Mouse (Mus musculus) limb, embryonic 14.5 days (tissue): ENCODE data around the gene Gm21083. TPM values are rescaled to one million over a fixed set of nuclear protein-coding genes. Genes with fewer than 3 reads are reported as not detected.

Source experiments
- polyA plus RNA-seq, 2 experiments: library from polyadenylated mRNA; depleted of rRNA in 1 of 2; stranded (reverse) in 1 of 2; unstranded in 1 of 2; fragments of >200 nt; fragmentation: Nextera tagmentation in 1 of 2; extraction: Ambion mirVana in 1 of 2; gene quantifications; 2 replicates each; pipeline versions ENCODE4 v1.2.1 to v1.2.3; 2012 to 2014

Gene Gm21083
- polyA plus RNA-seq, 2 experiments: 0.15 TPM; not detected in 1

Other genes with a start within 250 kb of the Gm21083 start
- gene Gm21149, start 100.8 kb upstream of the Gm21083 start, polyA plus RNA-seq (2012; rRNA removed): not detected in 2 replicates
- gene Gm21149, start 100.8 kb upstream of the Gm21083 start, polyA plus RNA-seq (2014; fragmentation: Nextera tagmentation; extraction: Ambion mirVana): not detected in 2 replicates
- not detected in 2 replicates for gene Gm21190, start 48.1 kb upstream of the Gm21083 start, polyA plus RNA-seq (2012; rRNA removed)
- gene Gm21190, start 48.1 kb upstream of the Gm21083 start, polyA plus RNA-seq (2014; fragmentation: Nextera tagmentation; extraction: Ambion mirVana): not detected in 2 replicates
- not detected in 2 replicates for gene Speer4d, start 41.7 kb downstream of the Gm21083 start, polyA plus RNA-seq (2012; rRNA removed)
- not detected in 2 replicates for gene Speer4d, start 41.7 kb downstream of the Gm21083 start, polyA plus RNA-seq (2014; fragmentation: Nextera tagmentation; extraction: Ambion mirVana)
- not detected in 2 replicates for gene 4930572O03Rik, start 79.7 kb downstream of the Gm21083 start, polyA plus RNA-seq (2012; rRNA removed)
- gene 4930572O03Rik, start 79.7 kb downstream of the Gm21083 start, polyA plus RNA-seq (2014; fragmentation: Nextera tagmentation; extraction: Ambion mirVana): not detected in 2 replicates
- gene Speer4c, start 136.9 kb downstream of the Gm21083 start, polyA plus RNA-seq (2012; rRNA removed): 0.05 TPM in 1 of 2 replicates, not detected in the other
- gene Speer4c, start 136.9 kb downstream of the Gm21083 start, polyA plus RNA-seq (2014; fragmentation: Nextera tagmentation; extraction: Ambion mirVana): not detected in 2 replicates